Mouse (Mus musculus) inflammation-experienced regulatory T-cells, adult 6 months (primary cell): ENCODE data around the gene Bsg. TPM values are rescaled to one million over a fixed set of nuclear protein-coding genes. Genes with fewer than 3 reads are reported as not detected.

Experiments used
- ATAC-seq: one replicate; pipeline ENCODE4 v1.8.0; 2017
- polyA plus RNA-seq, 3 experiments: library from polyadenylated mRNA; unstranded; fragments of 100-300 nt; shearing (Covaris generic); gene quantifications; one replicate each; pipeline ENCODE4 v1.2.1; 2017

The Bsg gene
- polyA plus RNA-seq, 3 experiments from 2014 or later = 116 to 152 (median 121) TPM

DNA sequence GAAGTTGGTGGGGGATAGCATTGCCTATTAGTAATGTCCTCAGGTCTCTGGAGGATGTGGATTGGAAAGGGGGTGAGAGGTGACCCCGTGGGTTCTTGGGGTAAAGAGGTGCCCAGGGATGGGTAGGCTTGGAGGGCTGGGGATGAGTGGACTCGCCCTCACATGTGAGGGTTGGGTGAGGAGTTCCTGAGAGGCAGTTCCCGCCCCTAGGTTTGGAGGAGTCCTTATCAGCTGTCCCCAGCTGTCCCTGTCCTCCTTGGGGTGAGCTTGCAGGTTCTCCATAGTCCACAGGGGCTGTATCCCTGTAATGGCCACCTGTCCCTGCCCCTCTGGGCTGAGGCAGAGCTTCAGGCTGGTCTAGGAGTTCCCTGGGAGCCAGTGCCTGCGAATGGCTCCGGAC, 1.7 kb downstream of the Bsg start:
- ATAC-seq = no peak

GRCm38 (mm10) chr10:79706406-79707094, 2.3 kb downstream of the Bsg start:
- ATAC-seq = no peak

- no peak for ATAC-seq
Observed at GRCm38 (mm10) chr10:79707162-79707561, 2.9 kb downstream of the Bsg start.

DNA sequence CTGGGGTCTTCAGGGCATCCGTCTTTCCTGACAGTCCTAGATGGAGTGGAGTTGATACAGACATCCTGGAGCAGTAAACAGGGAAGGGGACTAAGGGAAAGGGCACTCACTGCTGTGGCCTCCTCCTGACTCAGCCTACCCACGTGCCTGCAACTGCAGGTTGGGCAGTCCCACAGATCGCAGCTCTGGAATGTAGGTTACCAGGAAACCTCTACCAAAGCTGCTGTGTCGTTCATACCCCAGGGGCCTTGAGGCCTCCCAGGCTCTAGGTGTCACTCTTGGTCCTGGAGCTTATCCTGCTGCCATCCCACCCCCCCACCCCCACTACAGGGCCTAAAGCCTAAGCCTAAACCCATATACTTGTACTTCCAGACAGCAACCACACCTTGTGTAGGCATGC, 3.5 kb downstream of the Bsg start:
- ATAC-seq = no peak

GRCm38 (mm10) chr10:79708668-79709067, 4.4 kb downstream of the Bsg start:
- no peak for ATAC-seq

DNA sequence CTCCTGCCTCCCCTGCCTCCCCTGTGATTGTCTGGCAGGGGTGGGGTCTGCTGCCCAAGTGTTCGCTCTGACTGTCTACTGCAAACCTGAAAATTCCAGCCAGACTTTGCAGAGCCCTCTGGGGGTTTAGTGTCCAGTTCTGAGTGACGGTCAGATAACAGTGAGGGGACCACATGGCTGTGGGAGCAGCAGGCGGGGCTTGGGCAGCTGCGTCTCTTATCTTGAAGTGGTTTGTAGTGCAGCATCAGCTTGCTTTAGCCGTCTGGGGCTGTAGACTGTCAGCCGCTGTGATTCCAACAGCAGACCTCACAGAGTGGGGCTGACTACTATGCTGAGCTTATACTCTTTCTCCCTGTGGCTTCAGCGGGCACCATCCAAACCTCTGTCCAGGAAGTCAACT, 5.0 kb downstream of the Bsg start:
- no peak for ATAC-seq

GRCm38 (mm10) chr10:79712029-79712428, 7.7 kb downstream of the Bsg start:
- ATAC-seq = no peak

GRCm38 (mm10) chr10:79712499-79713126, 8.3 kb downstream of the Bsg start:
- peak; percentile 41 for ATAC-seq

GRCm38 (mm10) chr10:79713163-79713562, 8.9 kb downstream of the Bsg start:
- ATAC-seq = no peak

GRCm38 (mm10) chr10:79714996-79715395, 10.7 kb downstream of the Bsg start:
- no peak for ATAC-seq

DNA sequence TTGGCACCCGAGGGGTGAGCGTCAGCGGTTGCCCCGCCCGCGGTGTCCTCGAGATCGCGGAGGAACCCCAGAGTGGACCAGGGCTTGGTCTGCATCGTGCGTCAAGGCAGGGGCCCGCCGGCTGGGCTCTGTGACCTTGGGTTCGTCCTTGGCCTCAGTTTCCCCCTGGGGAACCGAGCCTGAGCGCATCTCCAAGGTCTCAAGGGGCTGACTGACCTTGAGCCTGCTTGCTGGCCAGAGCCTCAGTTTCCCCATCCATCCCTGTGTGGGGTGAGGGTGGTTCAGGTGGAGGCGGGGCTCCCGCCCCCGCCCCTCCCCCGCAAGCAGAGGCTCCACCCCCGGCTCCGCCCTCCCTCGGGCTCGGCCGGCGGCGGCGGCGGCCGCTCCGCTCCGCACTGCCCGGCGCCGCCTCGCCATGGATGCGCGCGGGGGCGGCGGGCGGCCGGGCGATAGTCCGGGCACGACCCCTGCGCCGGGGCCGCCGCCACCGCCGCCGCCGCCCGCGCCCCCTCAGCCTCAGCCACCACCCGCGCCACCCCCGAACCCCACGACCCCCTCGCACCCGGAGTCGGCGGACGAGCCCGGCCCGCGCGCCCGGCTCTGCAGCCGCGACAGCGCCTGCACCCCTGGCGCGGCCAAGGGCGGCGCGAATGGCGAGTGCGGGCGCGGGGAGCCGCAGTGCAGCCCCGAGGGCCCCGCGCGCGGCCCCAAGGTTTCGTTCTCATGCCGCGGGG, 12.1 kb downstream of the Bsg start, which contains the start of gene Hcn2:
Gene Hcn2, plus strand, starts transcription at position 381 of the 734 bp plus-strand sequence.
- ATAC-seq = no peak

GRCm38 (mm10) chr10:79716988-79717355, 12.7 kb downstream of the Bsg start:
- ATAC-seq = no peak

DNA sequence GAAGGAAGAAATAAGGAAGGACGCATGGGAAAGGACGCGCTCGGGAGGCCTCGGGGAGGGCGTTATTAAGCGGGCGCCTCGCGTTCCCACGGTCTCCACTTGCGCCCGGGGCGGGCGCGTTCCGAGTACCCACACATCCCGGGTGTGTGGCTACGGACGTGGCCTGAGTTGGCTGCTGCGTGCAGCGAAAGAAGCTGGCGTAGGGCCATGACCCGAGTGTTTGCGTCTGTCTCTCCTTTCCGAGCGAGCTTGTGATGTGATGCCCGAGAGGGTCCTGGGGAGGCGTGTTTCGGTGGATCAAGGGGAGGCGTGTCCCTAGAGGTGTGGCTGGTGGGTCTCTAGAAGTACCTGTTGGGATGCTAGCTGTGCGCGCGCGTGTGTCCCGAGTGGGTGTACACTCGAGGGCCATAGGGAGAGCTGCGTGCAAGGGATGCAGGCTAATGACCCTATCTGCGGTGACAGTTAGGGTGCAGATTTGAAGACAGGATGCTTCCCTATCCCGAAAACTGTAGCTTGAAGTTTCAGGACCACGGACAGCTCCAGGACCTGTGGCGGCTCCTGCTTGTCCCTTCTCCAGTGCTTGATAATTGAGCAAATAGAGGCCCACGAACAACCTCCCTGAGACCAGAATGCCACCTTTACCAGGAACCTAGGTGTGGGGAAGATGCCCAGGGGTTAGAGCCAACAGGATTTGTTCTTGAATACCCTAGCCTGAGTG, 13.5 kb downstream of the Bsg start:
- no peak for ATAC-seq

DNA sequence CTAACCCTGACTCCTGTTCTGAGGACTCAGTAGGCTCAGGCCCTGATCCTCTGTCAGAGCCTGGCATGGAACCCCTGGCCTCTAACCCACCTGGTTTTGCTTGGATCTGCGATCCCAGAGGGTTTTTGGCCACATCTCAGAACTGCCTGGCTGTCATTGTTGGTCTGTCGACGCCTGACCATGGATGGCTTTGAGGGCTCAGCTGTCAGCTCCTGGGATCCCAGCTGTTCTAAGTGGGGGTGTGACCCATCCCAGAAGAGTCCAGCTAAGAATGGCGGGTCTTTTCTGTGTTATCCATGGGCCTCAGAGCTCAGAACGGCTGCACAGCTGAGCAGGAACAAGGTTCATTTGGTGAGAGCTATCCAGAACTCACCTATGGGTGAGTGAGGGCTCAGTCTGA, 16.8 kb downstream of the Bsg start:
- ATAC-seq = no peak

DNA sequence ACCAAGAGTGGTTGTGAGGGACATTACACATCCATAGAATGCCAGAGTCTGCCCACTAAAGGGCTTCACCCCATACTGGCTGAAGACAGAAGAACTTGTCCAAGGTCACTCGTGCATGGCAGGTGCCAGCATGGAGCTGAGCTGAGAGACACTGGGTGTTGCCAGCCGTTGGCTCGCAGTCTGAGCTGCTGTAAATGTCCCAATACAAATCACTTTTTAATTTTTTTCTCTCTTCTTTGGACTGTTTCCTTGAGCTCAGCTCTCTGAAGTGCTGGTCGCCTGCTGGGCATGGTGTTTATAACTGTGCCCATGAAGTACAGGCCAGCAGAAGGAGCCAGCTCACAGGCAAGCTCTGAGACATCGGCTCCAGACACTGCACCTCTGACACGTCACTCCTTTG, 18.8 kb downstream of the Bsg start:
- no peak for ATAC-seq

GRCm38 (mm10) chr10:79723692-79724091, 19.4 kb downstream of the Bsg start:
- ATAC-seq = no peak

- no peak for ATAC-seq
Observed at GRCm38 (mm10) chr10:79726090-79726489, 21.8 kb downstream of the Bsg start.

GRCm38 (mm10) chr10:79728323-79729249, 24.3 kb downstream of the Bsg start:
- ATAC-seq = no peak

DNA sequence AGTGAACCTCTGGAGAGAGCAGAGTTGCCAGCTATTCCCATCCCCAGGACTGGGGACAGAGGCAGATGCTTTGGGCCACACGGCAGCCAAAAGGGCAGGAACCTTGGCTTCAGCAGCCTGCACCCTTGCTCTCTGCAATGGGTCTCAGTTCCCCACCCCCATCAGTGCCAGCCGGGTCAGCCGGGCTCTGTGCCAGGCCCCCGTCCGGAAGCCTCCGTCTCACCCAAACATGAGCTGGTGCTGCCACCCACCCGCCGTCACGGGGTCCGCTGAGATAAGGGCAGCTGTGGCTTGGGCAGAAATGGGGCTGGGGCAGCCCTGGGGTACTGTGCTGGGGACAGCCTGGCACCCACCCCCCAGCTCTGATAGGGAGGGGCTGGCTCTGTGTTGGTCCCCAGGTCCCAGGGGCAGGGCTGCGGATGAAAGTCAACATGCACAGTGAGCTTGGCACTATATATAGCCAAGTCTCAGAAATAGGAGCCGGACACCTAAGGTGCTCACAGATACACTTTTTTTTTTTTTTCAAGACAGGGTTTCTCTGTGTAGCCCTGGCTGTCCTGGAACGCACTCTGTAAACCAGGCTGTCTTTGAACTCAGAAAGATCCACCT, 25.2 kb downstream of the Bsg start:
- no peak for ATAC-seq

DNA sequence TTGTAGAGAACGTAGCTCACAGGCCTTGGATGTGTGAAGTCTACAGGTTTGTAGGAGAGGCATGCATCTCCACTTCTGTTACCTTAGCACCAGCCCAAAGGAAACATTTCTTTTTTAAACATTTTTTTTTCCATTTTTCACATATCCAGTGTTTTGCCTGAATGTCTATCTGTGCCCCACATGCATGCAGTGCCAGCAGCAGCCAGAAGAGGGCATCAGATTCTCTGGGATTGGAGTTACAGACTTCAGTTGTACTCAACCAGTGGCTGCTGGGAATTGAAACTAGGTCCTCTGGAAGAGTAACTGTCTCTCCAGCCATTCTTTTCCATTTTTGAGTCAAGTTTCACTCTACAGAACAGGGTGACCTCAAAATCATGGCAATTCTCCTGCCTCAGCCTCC, 28.2 kb downstream of the Bsg start:
- ATAC-seq = no peak

DNA sequence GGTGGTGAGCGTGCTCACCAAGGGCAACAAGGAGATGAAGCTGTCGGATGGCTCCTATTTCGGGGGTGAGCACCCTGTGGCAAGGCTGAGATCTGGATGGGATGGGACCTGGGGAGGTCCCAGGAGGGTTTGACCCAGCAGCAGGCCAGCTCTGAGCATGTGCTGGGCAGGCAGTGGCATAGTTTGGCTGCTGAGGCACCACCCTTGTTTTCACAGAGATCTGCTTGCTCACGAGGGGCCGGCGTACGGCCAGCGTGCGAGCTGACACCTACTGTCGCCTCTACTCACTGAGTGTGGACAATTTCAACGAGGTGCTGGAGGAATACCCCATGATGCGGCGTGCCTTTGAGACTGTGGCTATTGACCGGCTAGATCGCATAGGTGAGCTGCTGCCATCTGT, 29.6 kb downstream of the Bsg start:
- ATAC-seq = no peak

DNA sequence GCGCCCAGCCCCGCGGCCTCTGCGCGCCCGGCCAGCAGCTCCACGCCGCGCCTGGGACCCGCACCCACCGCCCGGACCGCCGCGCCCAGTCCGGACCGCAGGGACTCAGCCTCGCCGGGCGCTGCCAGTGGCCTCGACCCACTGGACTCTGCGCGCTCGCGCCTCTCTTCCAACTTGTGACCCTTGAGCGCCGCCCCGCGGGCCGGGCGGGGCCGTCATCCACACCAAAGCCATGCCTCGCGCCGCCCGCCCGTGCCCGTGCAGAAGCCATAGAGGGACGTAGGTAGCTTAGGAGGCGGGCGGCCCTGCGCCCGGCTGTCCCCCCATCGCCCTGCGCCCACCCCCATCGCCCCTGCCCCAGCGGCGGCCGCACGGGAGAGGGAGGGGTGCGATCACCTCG, 31.1 kb downstream of the Bsg start:
- ATAC-seq = no peak
